Mouse (Mus musculus): ENCODE data around the gene Rpl7a.
"Not testable (repeated sequence)": the region's sequence is repeated elsewhere in the genome, so short reads cannot be mapped to it uniquely, and the experiment has no call there.

Rpl7a gene

DNA sequence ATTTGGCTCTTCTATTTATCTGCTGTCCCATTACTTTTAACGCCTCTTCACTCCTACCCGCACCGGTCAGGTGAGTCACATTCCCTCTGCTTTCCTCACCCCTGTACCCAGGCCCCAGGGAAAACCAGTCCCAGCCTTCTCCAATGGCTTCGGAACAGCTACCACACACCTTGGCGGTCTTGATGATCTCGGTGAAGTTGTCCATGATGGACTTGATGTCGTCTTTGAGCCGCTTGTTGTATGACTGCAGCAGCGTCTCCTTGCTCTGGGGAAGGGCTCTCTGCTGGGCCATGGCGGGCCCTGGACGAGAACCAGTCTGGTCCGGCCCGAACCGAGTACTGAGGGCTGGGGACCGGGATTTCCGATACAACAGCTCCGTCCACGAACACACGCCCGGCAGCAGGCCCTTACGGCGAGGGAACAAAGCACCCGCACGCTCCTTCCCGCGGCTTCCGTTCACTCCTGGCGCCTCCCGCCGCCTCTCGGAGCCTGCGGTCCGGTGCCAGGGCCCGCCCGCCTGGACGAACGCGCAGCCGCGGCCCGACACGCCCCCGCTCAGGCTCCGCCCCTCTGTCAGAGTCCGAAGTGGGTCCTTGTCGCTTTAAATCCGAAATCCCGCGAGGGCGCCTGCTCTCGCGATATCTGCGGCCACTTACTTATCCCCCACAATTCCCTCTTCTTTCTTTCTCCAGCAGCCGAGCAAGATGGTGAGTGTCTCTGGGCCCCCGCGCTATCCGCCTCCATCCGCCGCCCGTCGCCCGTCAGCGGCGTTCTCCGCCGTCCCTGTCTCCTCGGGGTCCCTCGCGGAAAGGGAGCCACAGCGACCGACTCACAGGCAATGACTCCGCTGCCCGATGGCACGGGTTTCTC, at the start of gene Rpl7a, which contains the start of gene Med22:
TSS of gene Rpl7a (plus strand) at position 641 of the 870 bp plus-strand sequence.
TSS of gene Med22 (minus strand) at position 554 of the 870 bp plus-strand sequence.
- DNase-seq (ENCODE audit: low read depth, low spot score) = peak; percentile 99

DNA sequence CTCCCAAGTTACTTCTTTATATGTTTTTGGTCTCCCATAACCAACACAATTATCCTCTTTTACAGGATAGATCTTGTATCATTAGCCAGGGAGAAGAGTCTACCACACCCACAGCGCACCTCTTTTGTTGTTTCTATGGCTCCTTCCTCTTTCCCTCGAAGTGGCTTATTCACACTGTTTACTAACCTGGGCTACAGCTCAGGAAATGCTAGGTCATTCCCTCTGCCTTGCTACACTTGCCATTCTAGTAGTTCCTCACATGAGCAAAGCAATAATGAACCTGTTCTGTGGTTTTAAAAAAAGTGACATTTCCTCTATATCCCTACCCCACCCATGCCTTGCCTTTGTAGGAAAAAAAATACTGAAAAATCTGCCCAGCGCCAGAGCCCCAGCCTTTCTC, 47.7 kb upstream of the Rpl7a start:
- no peak for DNase-seq (ENCODE audit: low read depth, low spot score)

DNA sequence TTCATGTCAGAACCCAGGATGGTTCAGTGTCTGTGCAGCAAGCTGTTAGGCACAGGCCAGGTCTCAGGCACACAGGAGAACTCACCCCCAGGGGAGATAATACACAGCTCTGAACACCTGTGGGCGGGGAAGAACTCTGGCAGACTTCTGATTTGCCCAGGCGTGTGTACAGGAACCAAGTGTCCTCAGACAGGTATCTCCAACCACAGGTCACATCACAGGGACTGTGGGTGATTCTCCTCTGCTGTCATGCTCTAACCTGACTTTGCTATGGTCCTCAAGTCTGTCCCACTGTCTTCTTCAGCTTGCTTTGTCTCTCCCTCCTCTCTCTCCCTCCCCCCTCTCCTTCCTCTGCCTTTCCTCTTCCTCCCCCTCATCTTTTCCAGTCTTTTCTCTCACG, 45.7 kb upstream of the Rpl7a start, which contains the start of gene Abo:
TSS of gene Abo (minus strand) at position 101 of the 400 bp plus-strand sequence.
- DNase-seq (ENCODE audit: low read depth, low spot score) = no peak

DNA sequence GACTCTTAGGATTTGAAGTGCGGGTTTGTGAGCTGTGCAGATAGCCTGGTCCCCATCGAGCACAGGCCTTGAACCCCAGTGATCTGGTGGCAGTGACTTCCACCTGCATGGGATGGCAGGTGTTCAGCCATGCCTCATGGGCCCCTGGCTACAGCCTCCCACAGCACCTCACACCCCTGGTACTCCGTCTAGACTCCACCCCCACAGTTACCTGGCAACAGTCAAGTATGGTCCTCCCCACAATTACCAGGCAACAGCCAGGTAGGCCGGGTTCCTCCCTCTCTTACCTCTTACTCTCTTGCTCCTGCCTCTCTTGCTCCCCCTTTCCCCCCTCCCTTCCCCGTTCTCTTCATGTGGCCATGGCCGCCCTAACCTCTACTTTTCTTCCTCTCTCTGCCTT, 39.9 kb upstream of the Rpl7a start:
- DNase-seq (ENCODE audit: low read depth, low spot score) = no peak

DNA sequence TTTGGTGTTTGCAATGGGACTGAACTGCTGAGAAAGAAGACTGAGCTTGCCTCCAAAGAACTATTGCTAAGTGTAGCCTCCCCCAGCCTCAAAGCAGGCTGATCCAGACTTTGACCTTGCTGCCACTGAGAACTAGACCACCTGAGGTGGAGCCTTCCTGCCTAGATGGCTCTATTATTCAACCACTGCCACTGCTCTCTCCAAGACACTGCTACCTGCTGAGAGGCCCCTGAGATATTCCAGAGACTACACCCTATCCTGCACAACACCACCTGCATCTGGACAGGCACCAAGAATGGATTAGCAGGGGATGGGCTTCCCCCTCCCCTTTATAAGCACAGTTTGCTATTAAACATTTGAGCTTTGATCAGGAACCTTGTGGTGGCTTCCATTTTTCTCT, 32.0 kb upstream of the Rpl7a start:
- no peak for DNase-seq (ENCODE audit: low read depth, low spot score)

DNA sequence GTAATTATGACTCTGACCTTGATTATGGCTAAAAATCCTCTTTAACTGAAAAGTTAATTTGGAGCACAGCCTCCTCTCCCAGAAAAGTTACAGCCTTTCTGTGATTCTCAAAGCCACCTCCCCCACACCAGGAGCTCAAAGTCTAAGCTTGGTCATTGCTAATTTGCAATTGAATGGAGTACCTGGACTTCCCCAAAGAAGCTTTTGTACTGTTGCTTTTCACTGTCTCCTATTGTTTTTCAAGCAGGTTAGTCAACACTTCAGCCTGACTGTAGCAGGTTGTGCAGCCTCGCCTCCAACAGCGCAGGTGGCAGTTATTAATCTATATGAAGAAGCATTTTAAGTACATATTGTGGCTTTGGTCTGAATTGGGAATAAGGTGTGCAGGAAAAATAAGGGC, 25.0 kb upstream of the Rpl7a start:
- DNase-seq (ENCODE audit: low read depth, low spot score) = not testable (repeated sequence)

DNA sequence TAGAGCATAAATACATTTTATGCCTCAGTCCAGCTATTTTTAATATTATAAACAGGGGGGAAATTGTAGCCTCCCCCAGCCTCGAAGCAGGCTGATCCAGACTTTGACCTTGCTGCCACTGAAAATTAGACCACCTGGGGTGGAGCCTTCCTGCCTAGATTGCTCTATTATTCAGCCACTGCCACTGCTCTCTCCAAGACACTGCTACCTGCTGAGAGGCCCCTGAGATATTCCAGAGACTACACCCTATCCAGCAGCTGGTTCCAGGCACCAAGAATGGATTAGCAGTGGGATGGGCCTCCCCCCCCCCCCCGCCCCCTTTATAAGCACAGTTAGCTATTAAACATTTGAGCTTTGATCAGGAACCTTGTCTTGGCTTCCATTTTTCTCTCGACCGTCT, 24.4 kb upstream of the Rpl7a start:
- DNase-seq (ENCODE audit: low read depth, low spot score) = not testable (repeated sequence)

DNA sequence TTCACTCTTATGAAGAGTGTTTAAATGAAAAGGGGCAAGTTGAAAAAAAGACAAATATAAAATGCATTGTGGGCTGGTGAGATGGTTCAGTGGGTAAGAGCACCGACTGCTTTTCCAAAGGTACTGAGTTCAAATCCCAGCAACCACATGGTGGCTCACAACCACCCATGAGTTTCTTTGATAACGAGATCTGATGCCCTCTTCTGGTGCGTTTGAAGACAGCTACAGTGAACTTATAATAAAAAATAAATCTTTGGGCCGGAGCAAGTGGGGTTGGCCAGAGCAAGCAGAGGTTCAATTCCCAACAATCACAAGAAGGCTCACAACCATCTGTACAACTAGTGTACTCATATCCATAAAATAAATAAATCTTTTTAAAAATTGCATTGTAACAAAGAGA, 14.7 kb upstream of the Rpl7a start:
- DNase-seq (ENCODE audit: low read depth, low spot score) = no peak

DNA sequence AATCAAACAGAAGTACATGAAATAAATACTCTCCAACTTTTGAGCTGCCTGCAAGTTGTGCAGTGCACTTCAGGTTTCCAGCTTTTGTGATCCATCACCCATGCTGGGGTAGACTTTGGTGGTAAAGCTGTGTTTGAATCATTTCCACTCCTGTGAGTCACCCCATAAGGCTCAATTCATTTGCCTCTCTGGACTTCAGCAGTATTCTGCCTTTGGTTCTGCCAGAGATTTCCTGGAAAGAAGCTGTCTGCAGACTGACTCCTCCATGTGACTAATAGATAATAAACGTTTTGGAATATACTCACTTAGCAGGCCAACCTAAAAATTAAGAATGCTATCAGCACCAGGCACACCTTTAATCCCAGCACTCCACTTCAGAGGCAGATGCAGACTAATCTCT, 9.8 kb upstream of the Rpl7a start:
- DNase-seq (ENCODE audit: low read depth, low spot score) = no peak

DNA sequence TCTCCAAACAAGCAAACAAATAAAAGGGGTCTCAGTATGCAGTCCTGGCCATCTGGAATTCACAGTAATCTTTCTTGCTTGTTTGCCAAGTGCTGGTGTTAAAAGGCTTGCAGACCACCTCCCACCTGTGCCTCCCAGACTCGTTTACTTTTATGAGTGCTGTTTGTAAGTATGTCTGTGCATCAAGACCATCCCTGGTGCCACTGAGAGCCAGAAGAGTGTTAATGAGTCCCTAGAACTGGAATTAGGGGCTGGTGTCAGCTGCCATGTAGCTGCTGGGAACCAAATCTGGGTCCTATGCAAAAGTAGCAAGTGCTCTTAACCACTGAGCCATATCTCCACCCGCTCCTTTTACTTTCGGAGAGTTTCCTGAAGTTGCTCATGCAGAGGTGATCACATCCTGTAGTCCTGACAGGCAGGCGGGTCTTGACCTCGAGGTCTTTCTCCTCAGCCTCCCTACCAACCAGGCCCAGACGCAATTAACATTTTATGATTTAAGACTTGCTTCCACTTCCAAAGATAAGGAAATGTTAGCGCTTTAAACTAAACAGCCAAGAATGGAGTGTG, 8.6 kb upstream of the Rpl7a start:
- DNase-seq (ENCODE audit: low read depth, low spot score) = peak; percentile 52

DNA sequence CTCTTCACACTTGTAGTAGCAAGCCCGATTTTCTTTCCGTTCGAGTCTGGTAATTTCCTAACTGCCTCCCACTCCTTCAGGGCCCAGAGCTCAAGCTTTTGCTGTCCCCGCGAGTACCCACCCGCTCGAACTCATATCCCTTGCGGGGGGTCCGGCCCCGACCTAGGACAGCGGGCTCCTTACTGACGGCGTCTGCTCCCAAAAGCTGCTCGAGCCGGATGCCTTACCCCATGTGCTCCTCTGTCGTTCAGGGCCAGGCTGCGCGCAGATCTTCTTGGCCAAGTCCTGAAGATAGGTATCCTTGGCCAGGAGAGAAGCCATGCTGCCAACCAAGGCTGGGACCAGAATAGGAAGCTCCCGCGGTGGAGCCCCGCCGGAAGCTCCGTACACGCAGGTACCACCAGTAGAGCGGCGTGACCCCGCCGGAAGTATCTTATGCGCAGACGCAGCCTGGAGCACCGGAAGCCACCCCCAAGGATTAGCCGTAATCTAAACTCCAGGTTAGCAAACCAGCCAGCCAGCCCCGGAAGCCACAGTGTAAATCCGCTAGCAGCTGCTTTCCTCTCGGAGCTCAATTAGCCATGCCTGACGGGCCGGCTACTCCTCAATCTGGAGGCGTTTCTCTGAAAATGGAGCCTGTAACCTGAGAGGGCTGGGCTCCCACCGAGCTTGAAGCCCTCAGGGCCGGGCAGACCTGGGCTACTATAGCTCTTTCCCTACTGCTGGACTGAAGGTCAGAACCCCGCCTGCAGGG, 7.9 kb upstream of the Rpl7a start, which contains the start of gene Surf6:
TSS of gene Surf6 (minus strand) at position 413 of the 754 bp plus-strand sequence.
- peak; percentile 98 for DNase-seq (ENCODE audit: low read depth, low spot score)

DNA sequence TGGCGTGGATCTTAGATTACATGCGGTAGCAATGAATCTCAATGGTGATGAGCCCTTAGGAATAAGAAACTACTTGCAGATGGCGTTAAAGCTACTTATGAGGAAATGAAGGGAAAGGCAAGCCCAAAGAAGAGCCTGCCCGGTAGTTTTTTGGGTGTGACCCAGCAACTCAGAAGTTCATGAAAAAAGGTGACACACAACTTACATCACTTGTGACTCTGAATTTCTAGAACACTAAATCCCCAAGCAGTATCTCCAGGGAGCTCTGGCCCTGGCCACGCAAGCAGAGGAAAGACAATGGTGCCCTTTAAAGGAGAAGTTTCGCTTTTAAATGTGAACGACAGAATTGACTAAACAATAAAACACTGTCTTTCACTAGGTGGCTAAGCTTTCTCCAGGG, 7.3 kb upstream of the Rpl7a start:
- no peak for DNase-seq (ENCODE audit: low read depth, low spot score)

DNA sequence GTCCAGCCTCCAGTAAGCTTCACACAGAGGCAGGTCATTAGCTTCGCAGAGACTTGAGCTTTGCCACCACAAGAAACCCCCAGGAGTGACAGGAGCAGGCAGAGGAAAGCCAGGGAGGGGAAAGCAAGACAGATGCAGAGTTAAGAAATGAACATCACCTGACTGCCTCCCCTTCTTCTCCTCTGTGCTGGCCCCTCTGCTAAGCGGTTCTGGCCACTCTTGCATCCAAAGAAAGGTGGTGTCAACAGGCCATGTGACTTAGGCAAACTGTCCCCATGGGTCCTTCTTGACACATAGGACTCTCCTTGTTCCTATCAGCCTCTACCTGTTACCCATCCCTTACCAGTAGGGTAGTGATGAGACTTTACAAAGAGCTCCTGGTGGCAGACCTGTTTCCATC, 4.6 kb upstream of the Rpl7a start:
- no peak for DNase-seq (ENCODE audit: low read depth, low spot score)

DNA sequence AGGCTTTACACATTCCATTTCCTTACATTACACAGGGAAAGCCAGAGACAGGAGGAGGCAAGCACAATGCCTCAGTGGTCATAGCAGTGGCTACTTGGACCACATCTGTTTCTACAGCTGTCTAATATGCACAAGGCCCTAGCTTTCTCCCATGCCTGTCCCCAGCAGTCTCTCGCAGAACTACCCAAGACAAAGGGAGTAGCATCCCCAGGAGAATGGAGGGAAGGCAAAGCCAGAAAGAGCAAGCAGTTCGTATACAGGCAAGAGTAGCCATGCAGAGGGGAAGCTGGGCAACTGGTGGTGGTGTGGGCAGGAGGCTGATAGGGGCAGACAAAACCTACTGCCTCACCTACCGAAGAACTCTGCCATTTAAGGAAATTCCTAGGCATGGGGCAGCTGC, 4.1 kb upstream of the Rpl7a start:
- no peak for DNase-seq (ENCODE audit: low read depth, low spot score)

DNA sequence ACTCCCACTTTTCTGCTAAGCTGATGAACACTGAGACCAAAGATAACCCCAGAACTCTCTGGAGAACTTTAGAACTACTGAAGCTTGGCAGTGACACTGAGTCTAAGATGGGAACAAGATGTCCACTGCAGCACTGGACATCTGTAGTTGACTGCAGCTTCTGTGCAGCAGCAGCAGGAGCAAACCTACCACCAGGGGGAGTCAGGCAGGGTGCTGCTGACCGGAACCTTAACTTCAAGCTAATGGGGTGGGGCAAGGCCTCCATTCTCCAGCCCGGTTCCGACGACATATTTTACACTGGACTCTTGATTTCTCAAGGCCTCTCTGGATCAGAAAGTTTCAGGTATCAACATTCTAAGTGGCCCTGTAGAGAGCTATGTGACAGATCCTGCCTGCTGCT, 3.5 kb upstream of the Rpl7a start:
- peak; percentile 64 for DNase-seq (ENCODE audit: low read depth, low spot score)

DNA sequence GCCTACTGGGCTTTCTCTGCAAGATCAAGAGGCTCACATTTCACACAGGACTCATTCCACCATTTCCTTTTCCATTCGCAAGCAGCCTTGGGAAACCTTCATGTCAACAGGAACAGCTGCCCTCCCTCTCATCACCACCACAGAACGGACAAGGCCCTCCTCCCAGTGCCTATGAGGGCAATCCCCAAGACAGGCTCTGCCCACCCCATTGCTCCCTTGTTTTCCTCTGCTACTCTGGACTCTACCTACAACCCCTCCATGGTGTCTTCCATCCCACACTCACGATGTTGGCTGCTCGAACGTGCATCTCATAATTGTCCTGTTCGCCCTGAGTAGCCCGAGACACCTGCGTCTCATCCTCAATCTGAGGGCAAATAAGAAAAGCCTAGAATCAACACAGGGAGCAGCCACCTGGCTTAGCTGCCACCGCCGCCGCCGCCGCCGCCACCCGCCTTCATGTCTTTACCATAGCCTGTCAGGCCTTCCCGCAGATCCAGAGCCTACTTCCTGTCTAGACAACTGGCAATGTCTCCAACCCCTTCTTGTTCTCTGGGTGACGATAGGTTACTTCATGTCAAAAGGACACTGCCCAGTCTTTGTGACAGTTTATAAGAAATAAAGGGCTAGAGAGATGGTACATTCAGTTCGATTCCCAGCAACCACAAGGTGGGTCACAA, 1.7 kb upstream of the Rpl7a start:
- DNase-seq (ENCODE audit: low read depth, low spot score) = no peak

DNA sequence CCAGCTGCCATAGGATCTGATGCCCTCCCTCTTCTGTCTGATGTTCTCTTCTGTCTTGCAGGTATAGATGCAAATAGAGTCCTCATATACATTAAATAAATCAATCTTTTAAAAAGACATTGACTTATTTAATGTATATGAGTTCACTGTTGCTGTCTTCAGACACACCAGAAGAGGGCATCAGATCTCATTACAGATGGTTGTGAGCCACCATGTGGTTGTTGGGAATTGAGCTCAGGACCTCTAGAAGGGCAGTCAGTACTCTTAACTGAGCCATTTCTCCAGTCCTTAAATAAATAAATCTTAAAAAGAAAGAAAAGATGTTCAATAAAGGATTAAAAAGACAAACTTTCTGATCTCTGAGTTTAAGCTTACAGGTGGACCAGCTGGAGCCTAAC, 1.2 kb upstream of the Rpl7a start:
- peak; percentile 57 for DNase-seq (ENCODE audit: low read depth, low spot score)

DNA sequence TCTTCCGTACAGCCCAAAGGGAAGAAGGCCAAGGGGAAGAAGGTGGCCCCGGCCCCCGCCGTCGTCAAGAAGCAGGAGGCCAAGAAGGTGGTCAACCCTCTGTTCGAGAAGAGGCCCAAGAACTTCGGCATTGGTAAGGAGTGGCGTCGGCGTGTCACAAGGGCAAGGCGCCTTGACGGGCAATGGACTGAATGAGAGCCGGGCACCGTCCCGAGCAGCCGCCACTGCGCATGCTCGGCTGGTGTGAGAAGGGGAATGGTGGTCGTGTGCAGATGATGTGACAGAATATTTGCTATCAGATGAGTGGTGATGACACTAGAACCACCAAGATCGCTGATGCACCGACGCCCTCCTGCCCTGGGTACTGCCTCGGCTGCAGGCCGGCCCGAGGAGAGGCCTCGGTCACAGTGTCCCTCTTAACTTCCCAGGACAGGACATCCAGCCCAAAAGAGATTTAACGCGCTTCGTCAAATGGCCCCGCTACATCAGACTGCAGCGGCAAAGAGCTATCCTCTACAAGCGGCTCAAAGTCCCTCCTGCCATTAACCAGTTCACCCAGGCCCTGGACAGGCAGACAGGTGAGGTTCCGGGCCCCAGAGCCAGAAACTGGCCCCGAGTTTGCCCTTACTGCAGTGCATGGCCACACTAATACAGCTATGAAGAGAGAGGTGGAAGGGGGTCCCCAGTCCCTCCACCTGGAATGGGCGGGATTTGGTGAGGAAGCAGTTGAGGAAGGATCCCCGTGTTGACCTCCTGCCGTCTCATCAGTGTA, 616 bp downstream of the Rpl7a start:
- no peak for DNase-seq (ENCODE audit: low read depth, low spot score)

DNA sequence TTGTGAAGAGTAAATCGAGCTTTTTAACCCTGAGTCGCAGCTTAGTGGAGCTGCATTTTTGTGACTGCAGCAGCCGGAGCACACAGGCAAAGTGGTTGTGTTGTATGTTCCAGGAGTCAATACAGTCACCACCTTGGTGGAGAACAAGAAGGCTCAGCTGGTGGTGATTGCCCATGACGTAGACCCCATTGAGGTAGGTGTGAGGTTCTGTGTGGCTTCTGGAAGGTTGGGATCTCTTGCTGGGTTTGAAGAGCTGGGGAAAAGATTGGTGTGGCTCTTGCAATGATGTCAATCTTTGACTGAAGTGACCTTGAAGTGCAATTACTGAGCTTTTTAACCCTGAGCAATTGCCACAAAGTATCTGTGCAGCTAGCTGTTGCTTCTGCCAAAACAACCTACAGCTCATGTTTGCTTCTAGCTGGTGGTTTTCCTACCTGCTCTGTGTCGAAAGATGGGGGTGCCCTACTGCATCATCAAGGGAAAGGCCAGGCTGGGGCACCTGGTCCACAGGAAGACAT, 1.7 kb downstream of the Rpl7a start:
- no peak for DNase-seq (ENCODE audit: low read depth, low spot score)

DNA sequence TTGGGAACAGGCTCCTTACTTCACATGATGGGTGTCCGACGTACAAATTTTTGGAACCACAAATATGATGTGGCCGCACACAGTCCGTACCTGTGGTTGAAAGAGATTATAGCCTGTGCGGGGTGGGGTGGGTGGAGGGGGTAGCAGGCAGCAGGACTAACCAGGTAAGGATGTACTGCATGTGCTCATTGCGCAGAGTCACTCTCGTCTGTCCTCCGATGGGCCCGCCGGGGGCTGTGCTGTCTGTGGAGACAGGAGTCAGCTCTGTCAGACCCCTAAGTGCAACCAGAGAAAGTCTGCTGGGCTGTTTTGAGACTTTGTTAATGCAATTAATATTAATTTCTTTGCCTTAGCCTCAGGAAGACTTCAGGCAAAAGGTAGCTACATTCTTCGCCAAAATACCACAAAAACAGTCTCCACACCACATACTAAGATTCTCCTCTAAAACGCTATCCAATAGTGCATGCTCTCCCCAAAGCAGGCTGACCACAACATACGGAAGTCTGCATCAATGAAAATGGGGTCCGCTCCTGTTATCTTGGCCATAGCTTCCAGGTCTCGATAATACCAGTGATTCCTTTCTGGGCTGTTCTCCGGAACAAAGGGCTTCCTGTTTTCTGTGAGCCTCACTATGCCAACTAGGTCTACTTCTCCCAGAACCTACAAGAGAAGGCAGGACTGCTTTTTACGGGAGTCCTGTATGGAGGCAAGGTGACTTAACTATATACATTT, 3.0 kb downstream of the Rpl7a start:
- DNase-seq (ENCODE audit: low read depth, low spot score) = peak; percentile 24

Data from A20 (cell line).